Mouse (Mus musculus) cerebellum, postnatal 36 days (tissue): ENCODE measurements at regions not wholly inside any gene's neighbourhood (a gene's known extent, or its start where the extent isn't known, plus 50 kb on each side); places are given as distances from the start of the nearest gene placed in this dataset.

Experiments
- DNase-seq, 2 experiments: peaks; one replicate each; pipeline ENCODE4 v3.0.0; 2021 to 2022; ENCODE audit warnings: mixed read lengths in 2 of 2

DNA sequence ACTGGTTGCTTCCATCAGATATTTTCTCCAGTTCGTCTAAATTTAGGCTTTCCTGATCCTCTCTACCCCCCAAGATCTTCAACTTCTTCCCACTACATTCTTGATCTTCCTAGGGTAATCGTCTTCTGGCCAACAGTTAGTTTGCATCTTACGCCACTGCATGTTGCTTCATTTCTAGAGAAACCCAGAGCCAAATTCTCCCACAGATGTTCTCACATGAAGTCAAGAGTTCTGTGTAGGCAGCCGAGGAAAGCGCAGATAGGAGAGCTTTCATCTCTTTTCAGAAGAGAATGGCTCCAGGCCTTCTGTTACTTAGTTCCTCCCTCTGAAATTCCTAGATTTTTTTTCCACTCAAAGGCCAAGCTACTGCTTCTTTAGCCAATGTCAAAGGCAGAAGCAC, 179.9 kb downstream of the Fgf10 start:
- no peak for DNase-seq

- no peak for DNase-seq
These were observed 181.1 kb downstream of the Fgf10 start for GRCm38 (mm10) chr13:118850708-118851107.

GRCm38 (mm10) chr13:118886339-118886810, 216.8 kb downstream of the Fgf10 start:
- no peak for DNase-seq

- DNase-seq, result no peak
These were observed 225.5 kb downstream of the Fgf10 start for GRCm38 (mm10) chr13:118895079-118895478.

DNA sequence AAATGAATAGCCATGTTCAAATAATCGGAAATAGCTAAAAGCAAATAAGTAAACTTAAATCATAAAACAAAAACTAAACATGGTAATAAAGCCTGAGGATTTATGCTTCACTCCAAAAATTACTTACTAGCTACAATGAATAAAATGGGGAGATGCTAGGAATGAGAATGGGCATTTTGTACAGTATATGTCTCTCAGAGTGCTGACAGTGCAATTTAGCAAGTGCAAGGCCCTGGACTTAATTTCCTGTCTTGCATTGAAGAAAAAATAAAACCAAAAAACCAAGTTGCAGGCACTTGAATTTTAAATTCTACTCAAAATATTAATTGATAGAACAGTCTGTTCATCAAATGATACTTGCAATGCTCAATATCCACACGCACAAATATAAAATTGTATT, 232.4 kb downstream of the Fgf10 start:
- DNase-seq, result no peak

DNA sequence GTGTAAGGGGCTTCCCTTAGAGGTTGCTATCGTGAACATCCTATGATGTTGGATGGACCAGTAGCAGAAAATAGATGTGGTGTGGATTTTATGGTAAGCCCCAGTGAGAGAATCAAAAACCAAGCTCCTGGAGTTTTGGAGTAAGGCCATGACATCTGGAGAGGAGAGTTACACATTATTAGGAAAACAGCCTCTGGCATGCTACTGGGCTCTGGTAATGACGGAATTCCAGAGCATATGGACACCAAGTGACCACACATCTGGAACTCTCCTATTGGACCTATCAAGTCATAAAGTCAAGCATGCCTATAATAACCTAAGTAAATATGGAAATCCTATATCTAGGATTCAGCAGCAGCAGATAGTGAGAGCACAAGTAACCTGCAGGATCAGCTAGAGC, 240.8 kb downstream of the Fgf10 start:
- no peak for DNase-seq

DNA sequence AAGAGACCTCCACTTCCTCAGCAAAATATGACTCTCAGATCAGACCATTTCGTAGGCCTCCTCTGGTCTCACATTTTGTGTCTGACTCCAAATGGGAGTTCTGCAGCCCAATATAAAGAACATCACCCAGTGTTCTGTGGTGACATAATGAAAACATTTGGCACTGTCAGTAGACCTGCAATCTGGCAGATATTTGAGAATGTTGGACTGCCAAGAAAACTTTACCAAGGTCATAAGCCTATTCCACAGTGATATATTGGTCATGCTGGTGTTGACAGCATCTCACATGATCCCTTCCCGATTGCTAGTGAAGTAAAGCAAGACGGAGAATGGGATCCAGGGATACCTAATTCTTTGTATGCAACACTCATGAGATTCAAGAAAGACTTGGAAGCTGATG, 271.2 kb downstream of the Fgf10 start:
- DNase-seq, result no peak

- DNase-seq, result no peak
These were observed 296.6 kb downstream of the Fgf10 start for GRCm38 (mm10) chr13:118966120-118966676.

- no peak for DNase-seq
These were observed 298.1 kb downstream of the Fgf10 start for GRCm38 (mm10) chr13:118967707-118968106.

- DNase-seq, result no peak
These were observed 305.4 kb downstream of the Fgf10 start for GRCm38 (mm10) chr13:118975008-118975407.

GRCm38 (mm10) chr13:118975519-118975918, 305.9 kb downstream of the Fgf10 start:
- no peak for DNase-seq

DNA sequence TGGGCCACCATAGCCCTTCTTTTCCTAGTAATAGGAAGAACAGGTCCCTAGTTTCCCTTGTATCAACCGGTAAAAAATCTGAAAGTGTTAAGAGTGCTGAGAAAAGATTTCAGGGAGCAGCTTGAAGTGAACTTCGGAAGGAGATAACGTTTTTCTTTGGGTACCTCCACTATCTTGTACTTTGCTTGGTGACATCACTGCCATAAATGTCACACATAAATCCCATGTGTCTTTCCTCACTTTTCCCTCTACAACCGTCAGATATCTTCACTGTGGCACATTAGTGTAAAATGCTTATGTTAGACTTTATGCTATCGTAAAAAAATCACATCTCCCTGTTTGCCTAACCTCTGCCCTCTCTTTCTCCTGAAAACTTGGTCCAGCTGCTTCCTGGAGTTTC, 309.9 kb downstream of the Fgf10 start:
- no peak for DNase-seq

- DNase-seq, result no peak
These were observed 311.7 kb downstream of the Fgf10 start for GRCm38 (mm10) chr13:118981196-118981810.

DNA sequence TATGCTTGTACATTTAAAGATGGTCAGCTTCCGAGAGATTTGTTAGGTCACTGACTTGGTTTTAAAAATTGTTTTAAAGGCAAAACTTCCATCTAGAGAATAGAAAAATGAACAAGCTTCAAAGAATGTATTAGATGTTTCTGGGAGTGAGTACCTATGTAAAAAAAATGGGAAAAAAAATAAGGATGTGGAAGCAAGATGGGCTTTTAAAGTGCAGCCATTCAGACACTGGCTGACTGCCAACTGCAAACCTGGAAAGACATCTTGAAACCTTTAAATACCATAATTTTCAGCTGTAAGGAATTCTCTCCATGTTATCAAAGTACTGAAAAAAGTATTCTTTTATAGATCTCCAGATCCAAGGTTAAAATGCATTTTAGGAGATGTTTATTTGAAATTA, 315.7 kb downstream of the Fgf10 start:
- DNase-seq, result no peak

DNA sequence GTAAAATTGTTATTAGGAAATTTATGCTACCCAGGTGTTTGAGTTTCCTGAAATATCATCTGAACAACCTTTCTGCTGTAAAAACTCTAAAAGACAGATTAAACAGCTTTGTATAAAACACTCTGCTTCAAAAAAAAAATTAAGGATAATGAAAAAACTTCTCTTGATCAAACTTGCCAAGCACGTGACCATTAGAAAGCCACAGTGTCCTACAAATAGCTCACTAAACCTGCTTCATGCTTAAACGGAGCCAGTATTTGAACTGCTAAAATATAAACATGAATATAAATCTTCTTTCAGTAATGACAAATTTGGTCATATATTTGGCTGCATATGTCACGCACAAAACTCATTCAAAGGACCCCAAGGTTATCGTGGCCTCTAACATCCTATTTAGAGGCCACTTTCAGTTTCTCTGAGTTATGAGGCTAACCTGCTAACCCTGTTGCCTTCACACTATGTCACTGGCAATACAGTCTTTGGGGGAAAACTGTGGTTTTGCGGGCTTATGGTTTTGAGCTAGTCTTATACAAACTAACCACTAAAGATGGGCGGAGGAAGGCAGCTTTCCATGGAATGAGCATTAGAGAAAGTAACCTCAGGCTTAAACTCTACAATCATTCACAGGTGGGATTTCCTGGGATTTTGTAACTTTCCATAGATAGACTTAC, 355.8 kb downstream of the Fgf10 start:
- DNase-seq, result no peak

DNA sequence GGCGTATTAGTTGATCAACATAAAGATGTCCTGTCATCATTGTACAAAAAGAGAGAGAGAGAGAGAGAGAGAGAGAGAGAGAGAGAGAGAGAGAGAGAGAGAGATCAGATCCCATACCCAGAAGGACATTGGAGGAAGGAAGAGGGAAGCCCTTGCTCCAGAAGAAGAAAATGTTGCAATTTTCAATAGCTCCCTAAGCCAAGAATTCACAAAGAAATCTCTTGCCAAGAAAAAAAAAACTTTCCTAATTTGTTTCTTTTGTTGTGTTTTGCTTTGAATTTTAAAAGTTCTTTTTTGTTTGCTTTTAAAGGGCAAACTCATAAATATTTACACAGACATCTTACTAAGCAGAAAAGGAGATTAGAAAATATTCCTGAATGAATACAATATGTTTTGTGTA, 370.0 kb downstream of the Fgf10 start:
- DNase-seq, result no peak

DNA sequence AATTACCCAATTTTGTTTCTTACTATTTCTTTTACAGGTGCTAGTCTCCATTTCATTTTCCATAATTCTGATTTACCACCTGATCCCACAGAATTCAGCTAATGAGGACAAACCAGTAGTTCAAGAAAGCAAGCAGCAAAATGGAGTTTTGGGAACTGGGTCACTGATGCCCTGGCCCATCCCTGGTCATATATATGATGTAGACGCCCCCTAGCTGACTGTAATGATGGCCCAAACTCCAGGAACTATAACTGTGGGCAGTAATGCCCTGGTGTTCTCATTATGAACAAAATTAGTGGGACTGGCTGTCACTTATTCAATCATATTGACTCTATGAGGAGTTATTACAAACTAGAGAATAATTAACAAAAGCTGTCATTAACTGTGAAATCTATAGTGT, 375.5 kb downstream of the Fgf10 start:
- no peak for DNase-seq

- no peak for DNase-seq
These were observed 359.4 kb upstream of the Paip1 start for GRCm38 (mm10) chr13:119068745-119069580.

GRCm38 (mm10) chr13:119069581-119069936, 358.8 kb upstream of the Paip1 start:
- no peak for DNase-seq

- no peak for DNase-seq
These were observed 349.2 kb upstream of the Paip1 start for GRCm38 (mm10) chr13:119079243-119079642.

DNA sequence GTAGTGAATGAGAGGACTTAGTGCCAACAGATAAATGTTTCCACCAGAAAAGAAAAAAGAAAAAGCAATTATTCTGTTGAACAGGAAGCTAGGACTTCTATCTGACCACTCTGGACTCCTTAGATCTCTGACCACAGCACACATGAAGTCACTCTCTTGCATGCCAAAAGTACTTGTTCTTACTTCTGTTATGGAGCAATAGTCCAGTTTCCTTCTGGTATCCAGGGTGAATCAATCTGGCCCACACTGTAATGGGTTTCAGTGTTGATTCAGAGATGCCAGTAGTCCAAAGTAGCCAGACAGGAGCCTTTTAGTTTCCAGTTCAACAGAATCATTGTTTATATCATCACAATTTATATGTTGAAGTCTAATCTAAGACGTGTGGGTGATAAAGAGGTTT, 346.7 kb upstream of the Paip1 start:
- DNase-seq, result no peak

- DNase-seq, result no peak
These were observed 310.5 kb upstream of the Paip1 start for GRCm38 (mm10) chr13:119117906-119118305.

DNA sequence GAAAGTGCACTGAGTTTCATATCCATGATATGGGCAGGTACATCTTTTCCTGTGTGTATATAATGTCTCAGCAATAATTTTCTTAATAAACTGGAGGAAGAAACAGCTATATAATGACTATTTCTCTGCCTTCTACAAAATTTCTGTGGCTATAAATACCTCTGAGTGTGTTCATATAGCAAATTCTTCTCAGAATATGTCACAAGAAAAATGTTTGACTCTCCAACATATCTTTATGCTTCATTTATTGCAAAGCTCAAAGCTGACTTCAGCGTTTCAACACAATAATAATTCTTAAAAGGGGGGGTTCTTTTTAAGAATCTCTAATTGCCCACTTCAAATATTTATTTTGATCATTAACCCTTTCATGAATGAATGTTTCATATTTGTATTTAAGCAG, 310.0 kb upstream of the Paip1 start:
- no peak for DNase-seq

DNA sequence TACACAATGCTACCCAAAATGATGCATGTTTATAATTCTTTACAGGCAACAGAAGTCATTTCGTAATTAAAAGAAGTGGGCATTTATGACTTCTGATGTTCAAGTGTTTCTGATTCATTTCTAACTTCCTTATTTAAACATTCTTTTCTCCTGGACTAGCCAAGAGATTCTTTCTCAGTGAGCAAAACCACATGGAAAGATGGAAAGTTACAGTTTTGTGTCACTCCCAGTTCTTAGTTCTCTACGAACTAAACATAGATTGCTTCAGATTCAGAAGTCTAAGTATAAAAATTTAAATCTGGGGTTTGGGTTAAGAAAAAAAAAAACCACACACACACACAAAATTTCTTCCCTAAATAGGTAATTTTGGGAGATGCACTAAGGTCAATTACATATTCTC, 288.0 kb upstream of the Paip1 start:
- no peak for DNase-seq
